Mouse (Mus musculus) hematopoietic stem cell, adult 5-6 weeks (primary cell): ENCODE measurements at regions not wholly inside any gene's neighbourhood (a gene's known extent, or its start where the extent isn't known, plus 50 kb on each side); places are given as distances from the start of the nearest gene placed in this dataset.

Experiments
- ATAC-seq, 2 experiments: fragments of 125-278 bp in 1 of 2; replicated peaks in 1 of 2; 2 replicates each; pipeline ENCODE4 v1.8.0; 2016 to 2017; ENCODE audit warnings: inconsistent platforms in 2 of 2, mild to moderate bottlenecking in 2 of 2, moderate number of reproducible peaks in 2 of 2, low read depth in 1 of 2, moderate TSS enrichment in 1 of 2; ENCODE audit not compliant: low FRiP score in 2 of 2, poor library complexity in 2 of 2, severe bottlenecking in 2 of 2, insufficient read depth in 1 of 2, low TSS enrichment in 1 of 2

- no peak; a peak in 1 of 4 replicates for ATAC-seq
Observed at GRCm38 (mm10) chr1:71728852-71729347, 75.9 kb upstream of the Fn1 start.

- no peak for ATAC-seq
Observed at GRCm38 (mm10) chr1:71723816-71724215, 70.8 kb upstream of the Fn1 start.

GRCm38 (mm10) chr1:71723039-71723397 is 70.0 kb upstream of the Fn1 start:
- no peak for ATAC-seq

GRCm38 (mm10) chr1:71722211-71723038 is 69.4 kb upstream of the Fn1 start:
- ATAC-seq, result no peak; a peak in 1 of 4 replicates
